Mouse (Mus musculus) kidney, postnatal 4 days (tissue): ENCODE results near the gene Clstn2.

ENCODE experiments used
- DNase-seq, 2 experiments: peaks; one replicate each; pipeline ENCODE4 v3.0.0; 2021; ENCODE audit warnings: mixed read lengths in 2 of 2

Gene Clstn2

GRCm38 (mm10) chr9:97950378-97951006 is 82.5 kb downstream of the Clstn2 start:
- DNase-seq = no peak

DNA sequence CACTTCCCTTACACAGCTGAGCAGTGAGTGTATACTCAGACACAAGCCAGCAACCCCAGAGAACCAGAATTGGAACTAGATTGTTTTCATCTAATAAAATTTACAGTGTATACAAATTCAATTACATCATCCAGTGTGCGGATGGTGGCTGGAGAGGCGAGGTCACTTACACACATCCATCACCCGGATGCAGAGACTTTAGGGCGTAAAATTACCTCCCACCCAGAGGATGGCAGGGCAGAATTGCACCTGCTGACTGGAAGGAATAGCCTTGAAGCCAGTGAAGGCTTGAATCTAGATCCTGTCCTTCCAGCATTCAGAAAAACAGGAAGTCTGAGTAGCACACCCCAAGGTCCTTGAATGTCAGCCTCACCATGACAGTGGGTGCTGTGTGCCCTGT is 113.7 kb downstream of the Clstn2 start:
- DNase-seq = no peak

DNA sequence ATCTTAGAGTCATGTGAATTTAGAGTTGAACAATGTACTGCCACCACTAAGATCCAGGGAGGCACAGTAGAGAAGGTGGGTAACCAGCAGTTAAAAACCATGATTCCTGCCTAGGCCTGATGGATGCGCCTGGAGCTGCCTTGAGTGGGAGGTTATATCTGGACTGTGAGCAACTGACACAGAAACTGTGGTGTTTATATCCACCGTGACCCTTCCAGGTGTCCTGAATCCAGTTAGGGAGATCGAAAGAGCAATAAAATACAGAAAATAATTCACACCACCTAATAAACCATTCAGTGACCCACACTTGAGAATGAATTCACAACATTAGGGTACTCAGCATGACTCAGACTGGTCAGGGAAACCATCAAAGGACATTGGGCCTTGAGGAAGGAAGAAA is 141.6 kb downstream of the Clstn2 start:
- DNase-seq = no peak

DNA sequence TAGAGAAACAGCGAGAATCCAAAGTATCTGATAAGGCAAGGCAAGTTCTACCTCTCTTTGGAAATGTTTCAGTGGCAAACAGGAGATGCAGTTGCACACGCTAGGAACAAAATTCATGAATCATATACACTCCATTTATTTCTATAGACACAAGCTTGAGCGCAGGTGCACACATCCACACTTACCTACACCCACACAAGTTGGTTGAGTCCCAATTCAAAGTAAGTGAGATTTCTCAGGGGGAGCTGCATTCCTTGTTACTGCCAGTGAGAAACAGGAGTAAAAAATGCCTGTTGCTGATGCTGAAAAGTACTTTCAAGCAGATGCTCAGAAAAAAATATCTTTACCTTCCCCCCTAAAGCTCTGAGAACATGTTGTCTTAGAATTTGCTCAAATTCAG is 149.6 kb downstream of the Clstn2 start:
- no peak for DNase-seq

GRCm38 (mm10) chr9:97867013-97867700 is 165.8 kb downstream of the Clstn2 start:
- peak; percentile 23 to 27 for DNase-seq

GRCm38 (mm10) chr9:97852859-97853258 is 180.1 kb downstream of the Clstn2 start:
- DNase-seq = no peak

GRCm38 (mm10) chr9:97847873-97848838 is 184.8 kb downstream of the Clstn2 start:
- DNase-seq = peak; percentile 22

DNA sequence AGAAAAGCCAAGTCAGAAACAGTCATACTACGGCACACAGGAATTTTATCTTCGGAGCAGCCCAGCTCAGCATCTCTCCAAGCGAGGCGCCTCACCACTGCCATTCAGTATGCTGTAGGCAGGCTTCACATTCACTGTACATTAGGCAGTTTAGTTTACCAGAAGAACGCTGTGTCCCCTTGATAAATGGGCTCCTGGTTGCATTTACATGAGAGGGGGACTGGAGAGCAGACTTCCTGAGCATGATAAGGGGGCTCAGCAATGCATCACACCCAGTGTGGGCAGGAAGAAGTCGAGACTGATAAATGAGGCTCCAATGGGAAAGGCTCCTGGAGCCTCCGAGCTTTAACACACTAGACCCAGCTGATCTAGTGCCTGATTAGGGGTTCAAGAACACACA is 190.9 kb downstream of the Clstn2 start:
- DNase-seq = no peak

DNA sequence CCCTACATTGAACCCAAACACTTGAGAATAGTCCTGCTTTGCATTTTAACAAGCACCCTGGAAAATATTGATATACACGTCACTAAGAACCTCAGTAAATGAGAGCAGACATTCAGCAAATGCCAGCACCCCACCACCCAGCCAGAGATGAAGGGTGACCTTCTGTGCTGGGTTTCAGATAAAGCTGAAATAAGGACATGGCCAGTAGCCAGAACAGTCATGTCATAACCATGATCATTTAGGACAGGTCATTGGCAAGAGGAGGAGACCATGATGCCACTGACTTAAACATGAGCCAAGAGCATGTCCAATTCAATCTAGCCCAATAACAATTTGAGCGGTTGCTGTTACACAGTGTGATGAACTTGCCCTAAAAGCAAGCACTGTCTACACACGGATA is 201.8 kb downstream of the Clstn2 start:
- no peak for DNase-seq

DNA sequence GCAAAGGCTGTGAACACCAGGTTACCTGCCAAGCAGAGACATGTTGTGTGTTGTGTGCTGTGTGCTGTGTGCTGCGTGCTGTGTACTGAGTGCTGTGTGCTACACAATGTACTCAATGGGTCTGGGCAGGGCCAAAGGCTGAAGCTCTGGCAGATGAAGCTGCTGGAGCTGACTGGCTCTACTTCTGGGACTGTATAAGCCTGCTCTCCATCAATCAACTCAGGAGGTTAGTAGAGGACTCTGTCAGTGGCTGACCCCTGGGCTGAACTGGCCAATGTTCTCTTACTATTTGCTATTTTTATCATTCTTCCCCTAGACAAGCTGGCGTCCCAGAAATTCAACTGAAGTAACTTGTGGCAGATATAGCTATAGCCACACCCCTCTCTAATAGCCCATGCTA is 203.1 kb downstream of the Clstn2 start:
- no peak for DNase-seq

DNA sequence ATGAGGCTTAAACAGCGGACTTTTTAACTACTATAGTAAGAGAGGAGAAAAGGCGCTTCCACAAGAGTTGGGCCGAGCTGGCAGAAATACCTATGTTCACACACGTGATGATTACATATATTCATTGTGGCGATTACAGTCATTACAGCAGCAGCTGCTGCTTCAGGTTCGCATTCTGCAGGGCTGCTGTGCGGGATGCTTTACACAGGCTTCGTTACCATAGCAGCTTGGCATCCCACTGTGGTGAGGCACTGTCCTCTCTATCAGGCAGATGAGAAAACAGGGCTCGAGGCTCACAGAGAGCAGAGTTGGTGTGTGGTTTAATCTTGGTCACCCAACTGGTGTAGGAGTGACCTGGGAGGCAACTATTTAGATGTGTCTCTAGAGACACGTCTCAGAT is 205.3 kb downstream of the Clstn2 start:
- DNase-seq = no peak

DNA sequence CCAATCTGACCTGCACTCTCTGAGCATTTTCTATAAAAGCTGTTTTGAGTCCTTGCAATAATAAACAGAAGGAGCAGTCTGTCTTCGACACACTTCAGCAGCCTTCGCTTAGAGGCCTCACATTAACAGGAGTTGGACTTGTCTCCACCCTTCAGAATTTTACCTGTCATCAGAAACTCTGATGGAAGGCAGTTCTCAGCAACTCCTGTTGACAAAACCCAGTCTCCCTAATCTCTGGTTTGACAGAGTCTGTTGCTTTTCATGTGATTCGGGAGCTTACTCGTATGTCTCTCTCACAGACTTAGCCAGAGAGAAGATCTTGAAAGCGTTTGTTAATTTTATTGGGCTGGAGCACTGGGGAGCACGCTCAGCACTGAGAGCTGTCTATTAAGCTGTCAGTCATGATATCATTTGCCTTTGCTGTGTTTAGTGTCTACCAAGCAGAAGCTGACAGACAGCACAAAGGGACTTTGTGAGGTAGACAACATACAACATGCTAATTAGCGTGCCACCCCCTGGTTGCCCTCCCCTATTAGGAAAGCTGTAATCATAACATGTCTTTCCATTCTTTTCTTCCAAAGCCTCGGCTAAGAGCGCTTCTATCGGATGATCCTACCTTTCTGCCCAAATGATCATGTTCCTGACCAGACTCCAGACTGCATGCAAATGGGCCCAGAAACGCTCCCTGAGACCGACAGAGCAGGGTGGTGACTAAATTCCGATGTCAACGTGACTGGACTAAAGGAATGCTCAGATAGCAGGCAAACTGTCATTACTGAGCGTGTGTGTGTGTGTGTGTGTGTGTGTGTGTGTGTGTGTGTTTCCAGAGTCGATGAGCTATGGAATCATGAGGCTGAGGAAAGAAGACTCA is 206.7 kb downstream of the Clstn2 start:
- no peak for DNase-seq

- no peak for DNase-seq
These were observed 215.9 kb downstream of the Clstn2 start for GRCm38 (mm10) chr9:97817116-97817515.

DNA sequence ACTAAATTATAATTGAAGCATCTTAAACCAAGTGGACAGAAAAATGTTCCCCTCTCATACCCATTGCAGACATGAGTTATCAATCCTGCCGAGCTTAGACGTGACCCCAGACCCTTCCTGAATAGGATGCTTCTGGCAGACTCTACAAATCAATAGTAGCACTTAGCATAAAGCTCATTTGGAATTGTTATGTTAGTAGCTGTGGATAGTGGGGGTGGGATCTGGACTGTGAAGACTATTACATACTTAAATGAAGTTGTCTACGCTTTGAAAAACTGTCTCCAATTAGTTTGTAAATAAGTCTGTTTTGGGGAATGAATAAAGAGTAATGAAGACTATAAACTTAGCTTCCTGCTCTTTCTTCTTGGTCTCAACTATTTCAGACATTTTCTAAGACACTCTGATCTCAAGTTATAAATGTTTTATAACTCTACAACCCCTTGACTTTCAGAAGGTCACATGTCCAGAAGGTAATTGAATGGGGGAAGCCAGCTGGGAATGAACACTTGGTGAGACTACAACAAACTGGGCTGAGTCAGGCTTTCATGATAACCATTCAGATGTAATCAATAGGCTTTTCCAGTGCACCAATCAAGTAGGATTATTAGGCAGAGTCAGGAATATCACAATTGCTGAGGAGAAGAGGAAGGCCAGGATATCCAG is 216.7 kb downstream of the Clstn2 start:
- no peak for DNase-seq

GRCm38 (mm10) chr9:97813157-97813556 is 219.8 kb downstream of the Clstn2 start:
- peak; percentile 14 to 43 for DNase-seq

DNA sequence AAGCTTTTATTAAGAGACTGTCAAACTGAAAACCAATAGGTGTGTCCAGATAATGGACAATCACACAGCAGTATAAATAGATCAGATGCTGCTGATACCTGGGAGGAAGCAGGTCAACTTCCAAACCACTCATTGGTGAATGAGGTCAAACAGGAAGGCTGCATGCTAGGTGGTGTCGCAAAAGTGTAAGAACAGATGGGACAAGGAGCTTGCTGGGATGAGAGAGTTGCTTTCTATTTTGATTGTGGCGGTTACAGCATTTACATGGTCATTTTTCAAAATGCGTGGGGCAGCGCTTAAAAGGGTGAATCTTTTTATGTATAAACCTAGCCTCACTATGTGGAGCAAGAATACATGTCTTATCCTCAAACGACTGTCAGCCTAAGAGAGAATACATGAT is 225.9 kb downstream of the Clstn2 start:
- no peak for DNase-seq

DNA sequence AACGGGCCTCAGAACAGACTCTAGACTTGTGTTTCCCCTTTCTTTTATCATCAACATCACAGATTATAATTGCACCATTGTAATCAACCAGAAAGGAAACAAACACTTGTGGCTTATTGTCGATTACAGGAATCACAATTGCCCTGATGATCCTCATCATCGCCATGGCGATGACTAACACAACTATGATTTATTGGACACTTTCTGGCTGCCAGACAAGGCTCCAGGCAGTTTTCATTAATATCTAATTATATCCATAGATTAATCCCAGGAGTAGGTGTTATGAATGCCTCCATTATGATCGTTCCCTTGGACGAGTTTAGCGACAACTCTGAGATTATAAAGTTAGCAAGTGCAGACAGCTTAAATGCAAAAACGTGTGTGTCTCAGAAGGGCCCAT is 239.3 kb downstream of the Clstn2 start:
- no peak for DNase-seq

GRCm38 (mm10) chr9:97788151-97788670 is 244.8 kb downstream of the Clstn2 start:
- no peak for DNase-seq

- no peak for DNase-seq
These were observed 252.9 kb downstream of the Clstn2 start for GRCm38 (mm10) chr9:97780032-97780616.

GRCm38 (mm10) chr9:97775770-97776169 is 257.2 kb downstream of the Clstn2 start:
- no peak for DNase-seq

DNA sequence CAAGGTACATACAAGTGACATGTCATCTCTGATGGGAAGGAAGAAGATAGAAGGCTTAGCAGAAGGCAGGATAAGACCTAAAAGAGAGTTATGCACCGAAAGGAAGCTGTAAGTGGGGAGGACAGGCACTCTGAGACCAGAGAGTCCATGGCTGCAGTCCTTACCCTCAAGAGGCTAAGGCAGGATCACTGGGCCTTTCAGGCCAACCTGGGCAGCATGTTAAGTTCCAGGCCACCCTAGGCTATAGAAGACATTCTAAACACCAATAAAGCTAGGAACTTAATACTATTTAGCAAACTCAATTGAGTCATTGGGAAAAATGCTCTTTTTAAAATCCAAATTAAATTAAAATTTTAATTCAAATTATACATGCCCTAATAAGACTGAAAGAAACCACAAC is 258.0 kb downstream of the Clstn2 start:
- DNase-seq = no peak
